Mouse (Mus musculus) liver, postnatal 0 days (tissue): ENCODE measurements around the gene Gid8.

ENCODE experiments used
- CTCF ChIP-seq: sonication (generic); IDR thresholded peaks from 2 replicates; pipeline ENCODE4 v1.5.1; 2016; ENCODE audit warnings: antibody characterized with exemption, low read depth
- EP300 ChIP-seq: IDR thresholded peaks from 2 replicates; pipeline ENCODE4 v1.6.1; 2016; ENCODE audit warnings: antibody characterized with exemption, low read depth, mild to moderate bottlenecking

DNA sequence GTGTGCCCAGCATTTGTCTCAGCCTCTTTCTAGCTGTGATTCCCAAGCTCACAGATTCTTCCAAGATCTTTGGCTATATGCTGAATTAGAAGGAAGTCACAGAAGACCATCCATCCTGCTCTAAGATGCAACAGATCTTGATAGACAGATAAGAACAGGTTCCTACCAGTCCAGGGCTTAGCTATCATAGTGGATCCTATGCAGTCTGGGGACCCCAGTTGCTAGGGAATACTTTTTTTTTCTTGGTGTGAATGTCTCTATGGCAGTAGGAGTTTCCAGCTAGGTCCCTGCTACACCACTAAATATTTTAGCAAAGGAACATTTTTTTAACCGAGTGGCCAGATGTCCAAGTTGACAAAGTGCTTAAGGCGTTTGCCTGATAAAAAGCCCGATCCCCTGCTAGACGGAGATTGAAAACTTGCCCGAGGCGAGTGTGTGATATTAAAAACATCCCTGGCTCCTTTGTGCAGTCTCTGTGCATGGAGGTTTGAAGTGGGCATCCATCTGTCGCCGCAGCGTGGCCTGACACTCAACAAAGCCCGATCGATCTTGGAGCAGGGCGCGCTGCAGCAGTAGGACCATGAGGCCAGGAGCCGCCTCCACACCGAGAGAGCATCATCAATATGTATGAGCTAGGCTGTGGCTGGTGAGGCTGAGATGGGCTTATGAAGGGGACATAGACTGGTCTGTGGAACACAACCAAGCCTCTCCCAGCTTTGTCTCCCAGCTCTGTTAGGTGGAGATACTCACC, 48.8 kb downstream of the Gid8 start:
- no peak for TF ChIP-seq CTCF
- TF ChIP-seq EP300: no peak
